16 mouse cellular contexts compared by ENCODE assay signal in genomic region chr16:13430940-13431339, GRCm38 (mm10).
"Had no signal": no experiment of that assay in that cellular context is flagged by ENCODE, and none has a peak within 500 bp of the region (broad histone marks: within the 10 kb centered on the region; RNA-seq: fewer than 3 reads in every experiment).

No protein-coding gene starts in this region.

- H3K27me3 ChIP-seq: limb, embryonic 12.5 days; lung, embryonic 15.5 days; midbrain, embryonic 12.5 days; neural tube, embryonic 13.5 days had no signal

- H3K4me2 ChIP-seq: limb, embryonic 12.5 days; lung, embryonic 15.5 days; midbrain, embryonic 12.5 days; neural tube, embryonic 13.5 days had no signal

- H3K4me1 ChIP-seq: limb, embryonic 12.5 days; midbrain, embryonic 12.5 days; neural tube, embryonic 13.5 days had no signal

- H3K27ac ChIP-seq: limb, embryonic 12.5 days; lung, embryonic 15.5 days; macrophage; midbrain, embryonic 12.5 days; neural tube, embryonic 13.5 days had no signal

- H3K36me3 ChIP-seq: limb, embryonic 12.5 days; lung, embryonic 15.5 days; midbrain, embryonic 12.5 days; neural tube, embryonic 13.5 days had no signal

- H3K9ac ChIP-seq: limb, embryonic 12.5 days; lung, embryonic 15.5 days; midbrain, embryonic 12.5 days; neural tube, embryonic 13.5 days had no signal

- DNase-seq: kidney, adult 8-10 months; kidney, postnatal 36 days; layer of hippocampus, adult 9-11 months; layer of hippocampus, postnatal 36 days; lung, postnatal 14 days; retina, postnatal 1 day; right cerebral cortex, postnatal 4 days; spleen, adult 18-20 months had no signal

- H3K4me3 ChIP-seq: limb, embryonic 12.5 days; lung, embryonic 15.5 days; megakaryocyte, embryonic 14.5 days; midbrain, embryonic 12.5 days; neural tube, embryonic 13.5 days had no signal

- ATAC-seq: intestine, postnatal 0 days; midbrain, embryonic 16.5 days had no signal

- H3K9me3 ChIP-seq: limb, embryonic 12.5 days; lung, embryonic 15.5 days; megakaryocyte, embryonic 14.5 days; midbrain, embryonic 12.5 days; neural tube, embryonic 13.5 days had no signal
